Mouse (Mus musculus) embryonic facial prominence, embryonic 15.5 days (tissue): Measurements from ENCODE around the gene Oas1h. TPM values are rescaled to one million over a fixed set of nuclear protein-coding genes. Genes with fewer than 3 reads are reported as not detected.
"Not testable (repeated sequence)": the region's sequence is repeated elsewhere in the genome, so short reads cannot be mapped to it uniquely, and the experiment has no call there.

Experiments used
- ATAC-seq: fragments of 200-750 bp; cut with Nextera tagmentation; 2 replicates; pipeline ENCODE4 v1.8.0; 2017; ENCODE audit warnings: low read depth, moderate TSS enrichment; ENCODE audit not compliant: insufficient number of reproducible peaks, low FRiP score, low TSS enrichment
- H3K27ac ChIP-seq: fragments of 300-500 bp; sonication (generic); replicated peaks from 2 replicates; pipeline ENCODE4 v1.5.1; 2015; ENCODE audit warnings: mild to moderate bottlenecking, inconsistent platforms
- H3K27me3 ChIP-seq: fragments of 300-500 bp; sonication (generic); 2 replicates; pipeline ENCODE4 v1.6.1; 2015; ENCODE audit warnings: inconsistent platforms
- H3K36me3 ChIP-seq: fragments of 300-500 bp; sonication (generic); 2 replicates; pipeline ENCODE4 v1.6.1; 2015; ENCODE audit warnings: mild to moderate bottlenecking, inconsistent platforms
- H3K4me1 ChIP-seq: fragments of 300-500 bp; sonication (generic); 2 replicates; pipeline ENCODE4 v1.6.1; 2015; ENCODE audit warnings: inconsistent platforms
- H3K4me2 ChIP-seq: fragments of 300-500 bp; sonication (generic); replicated peaks from 2 replicates; pipeline ENCODE4 v1.6.1; 2015; ENCODE audit warnings: mild to moderate bottlenecking, inconsistent platforms
- H3K4me3 ChIP-seq: fragments of 300-500 bp; sonication (generic); replicated peaks from 2 replicates; pipeline ENCODE4 v1.5.1; 2015; ENCODE audit warnings: mild to moderate bottlenecking, inconsistent platforms
- H3K9ac ChIP-seq: fragments of 300-500 bp; sonication (generic); 2 replicates; pipeline ENCODE4 v1.6.1; 2015; ENCODE audit warnings: inconsistent platforms
- H3K9me3 ChIP-seq: fragments of 300-500 bp; sonication (generic); replicated peaks from 2 replicates; pipeline ENCODE4 v1.6.1; 2016; ENCODE audit warnings: inconsistent platforms
- WGBS: fragments of 180-500 bp; shearing (Covaris S2); methylation state at CpG from one replicate; pipeline ENCODE4 v1.1.7; 2015; 5-methylcytosine and 5-hydroxymethylcytosine counted together
- polyA plus RNA-seq: library from polyadenylated mRNA; unstranded; fragments of >200 nt; fragmentation: Nextera tagmentation; extraction: Ambion mirVana; gene quantifications from 2 replicates; pipeline ENCODE4 v1.2.1, GENCODE M21; 2015

The Oas1h gene
- polyA plus RNA-seq, 1 experiment from 2014 or later, result not detected

DNA sequence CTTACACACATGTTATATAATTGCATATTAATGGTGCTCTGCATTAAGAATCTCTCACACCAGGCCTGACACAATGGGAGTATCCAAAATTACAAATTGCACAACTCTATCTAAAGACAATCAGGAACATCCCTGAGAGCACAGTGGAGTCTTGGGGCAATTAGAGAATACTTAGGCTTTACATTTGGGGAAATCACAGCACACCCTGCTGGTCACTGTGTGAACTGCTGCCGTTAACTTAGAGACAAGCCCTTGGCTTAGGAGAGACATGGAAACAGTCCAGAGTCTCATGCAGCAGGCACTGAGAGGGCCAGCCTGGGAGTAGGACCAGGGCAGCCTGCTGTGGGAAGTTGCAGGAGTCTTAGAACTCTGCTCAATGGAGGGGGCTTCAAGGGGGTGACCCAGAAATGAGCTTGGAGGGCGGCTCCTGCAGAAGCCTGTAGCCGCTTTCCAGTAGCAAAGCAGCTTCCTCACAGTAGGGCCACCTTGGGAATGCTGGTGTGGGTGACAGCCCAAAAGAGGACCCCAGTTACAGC, 11.6 kb upstream of the Oas1h start:
- Histone ChIP-seq H3K4me3 (no peak overlapping the region), H3K36me3 (no peaks in the 10 kb centered on the region), H3K4me1 (0 out of 2 replicates have a peak, but pooled peaks cover 4% of the 10 kb centered on the region), H3K9me3 (0 out of 2 replicates have a peak, but pooled peaks cover 4% of the 10 kb centered on the region), H3K27ac (no peak overlapping the region), H3K4me2 (no peak overlapping the region), H3K27me3 (no peaks in the 10 kb centered on the region), H3K9ac (no peak overlapping the region)
- 64% methylated on average over 3 of the region's 3 CpGs for WGBS
- ATAC-seq, result no peak

DNA sequence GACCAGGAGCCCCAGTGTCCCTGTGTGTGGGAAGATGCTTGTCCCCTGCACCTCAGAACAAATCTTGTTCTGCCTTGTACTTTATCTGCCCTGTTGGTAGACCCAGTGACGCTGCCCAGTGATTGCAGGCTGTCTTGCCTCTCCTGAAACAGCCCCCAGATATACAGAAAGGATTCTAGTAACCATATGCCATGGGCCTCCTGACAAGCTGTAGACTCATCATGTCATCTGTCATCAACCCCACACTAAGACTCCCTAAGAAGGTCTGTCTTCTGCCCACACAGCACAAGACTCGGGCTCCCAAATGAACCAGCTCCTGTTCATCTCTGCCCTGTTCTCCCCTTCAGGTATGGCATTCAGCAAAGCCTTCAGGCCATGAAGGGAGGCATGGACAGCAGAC, 2.0 kb upstream of the Oas1h start:
- H3K27ac ChIP-seq, result no peak overlapping the region
- H3K9me3 ChIP-seq, result 0 out of 2 replicates have a peak, but pooled peaks cover 2% of the 10 kb centered on the region
- H3K4me3 ChIP-seq, result no peak overlapping the region
- H3K36me3 ChIP-seq, result no peaks in the 10 kb centered on the region
- 62% methylated on average over 2 of the region's 2 CpGs for WGBS
- no peaks in the 10 kb centered on the region for H3K27me3 ChIP-seq
- H3K4me1 ChIP-seq, result no peaks in the 10 kb centered on the region
- H3K9ac ChIP-seq, result no peak overlapping the region
- no peak for ATAC-seq
- no peak overlapping the region for H3K4me2 ChIP-seq

DNA sequence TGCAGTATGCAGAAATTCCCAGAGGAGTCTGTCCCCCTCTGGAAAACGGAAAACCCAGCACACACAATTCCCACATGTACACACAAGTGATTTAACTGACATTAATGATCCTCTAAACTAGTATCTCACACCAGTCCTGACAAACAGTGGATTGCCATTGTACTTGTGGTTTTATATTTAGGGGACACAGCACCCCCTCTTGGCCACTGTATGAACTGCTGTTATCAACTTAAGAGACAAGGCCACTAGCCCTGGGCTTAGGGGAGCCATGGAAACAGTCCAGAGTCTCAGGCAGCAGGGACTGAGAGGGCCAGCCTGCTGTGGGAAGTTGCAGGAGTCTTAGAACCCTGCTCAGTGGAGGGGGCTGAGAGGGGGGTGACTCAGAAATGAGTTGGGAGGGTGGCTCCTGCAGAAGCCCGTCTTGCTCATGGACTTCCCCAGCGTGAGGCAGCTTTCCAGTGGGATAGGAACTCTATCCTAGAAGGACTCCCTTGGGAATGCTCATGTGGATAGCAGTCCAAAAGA, 4.2 kb downstream of the Oas1h start:
- H3K27ac ChIP-seq, result no peak overlapping the region

DNA sequence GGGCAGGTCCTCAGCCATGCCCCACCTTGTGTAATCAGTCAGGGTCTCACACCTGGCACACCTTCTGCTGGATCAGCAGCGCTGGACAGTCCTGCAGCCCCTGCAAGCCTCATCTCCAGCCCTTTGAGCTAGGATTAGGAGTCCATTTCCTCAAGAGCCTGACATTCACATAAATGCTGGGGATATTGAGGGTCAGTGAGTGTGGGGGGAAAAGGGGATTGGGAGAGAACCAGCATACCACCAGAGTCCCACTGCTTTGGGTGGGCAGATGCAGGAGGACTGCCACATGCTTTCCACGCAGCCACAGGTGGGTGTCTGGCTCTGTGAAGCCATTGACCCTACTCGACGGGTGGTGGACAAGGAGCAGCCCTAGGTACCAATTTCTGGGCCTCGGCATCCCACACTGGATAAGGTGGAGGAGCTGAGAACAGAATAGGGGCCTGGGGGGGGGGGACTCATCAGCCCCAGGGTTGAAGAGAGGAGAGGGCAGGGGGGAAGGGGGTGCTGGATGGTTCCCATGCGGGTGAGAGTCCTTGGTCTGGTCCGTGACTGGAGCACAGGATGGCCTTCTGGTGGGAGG, 8.3 kb downstream of the Oas1h start:
- no peak overlapping the region for H3K9ac ChIP-seq
- WGBS, result 82% methylated on average over 7 of the region's 7 CpGs

More for the DNA sequence above, 4.2 kb downstream of the Oas1h start:
- no peaks in the 10 kb centered on the region for H3K4me1 ChIP-seq
- H3K9ac ChIP-seq, result no peak overlapping the region
- 70% methylated on average over 3 of the region's 3 CpGs for WGBS
- H3K27me3 ChIP-seq, result no peaks in the 10 kb centered on the region
- H3K4me3 ChIP-seq, result no peak overlapping the region
- no peaks in the 10 kb centered on the region for H3K36me3 ChIP-seq
- H3K9me3 ChIP-seq, result no peaks in the 10 kb centered on the region
- no peak overlapping the region for H3K4me2 ChIP-seq
- ATAC-seq, result no peak

DNA sequence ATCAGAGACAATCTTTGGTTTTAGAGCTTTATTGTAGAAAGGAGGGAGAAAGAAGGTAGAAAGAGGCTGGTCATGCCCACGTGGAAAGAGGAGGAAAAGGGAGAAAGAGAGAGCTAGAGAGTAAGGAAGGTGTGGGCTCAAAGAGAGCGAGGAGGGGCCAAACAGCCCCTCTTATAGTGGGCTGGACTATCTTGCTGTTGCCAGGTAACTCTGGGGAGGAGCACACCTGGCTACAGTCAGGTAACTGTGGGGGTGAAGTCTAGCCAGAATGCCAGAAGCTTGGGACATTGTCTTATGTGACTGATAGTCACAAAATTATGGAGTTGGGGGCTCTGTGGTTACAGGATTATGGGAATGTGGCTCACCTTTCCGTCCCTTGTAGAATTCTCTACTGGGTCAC, 8.9 kb downstream of the Oas1h start:
- no peaks in the 10 kb centered on the region for H3K36me3 ChIP-seq
- H3K4me1 ChIP-seq, result no peaks in the 10 kb centered on the region
- ATAC-seq, result no peak
- H3K9me3 ChIP-seq, result no peaks in the 10 kb centered on the region
- no peak overlapping the region for H3K4me2 ChIP-seq
- no peak overlapping the region for H3K9ac ChIP-seq
- H3K27me3 ChIP-seq, result no peaks in the 10 kb centered on the region; the same call in 1 of the 2 replicates
- H3K27ac ChIP-seq, result no peak overlapping the region
- 56% methylated on average over 3 of the region's 3 CpGs for WGBS
- no peak overlapping the region for H3K4me3 ChIP-seq

More for the DNA sequence above, 8.3 kb downstream of the Oas1h start:
- Histone ChIP-seq H3K27me3 (no peaks in the 10 kb centered on the region; the same call in 1 of the 2 replicates), H3K4me1 (no peaks in the 10 kb centered on the region), H3K27ac (no peak overlapping the region), H3K9me3 (no peaks in the 10 kb centered on the region), H3K36me3 (no peaks in the 10 kb centered on the region), H3K4me3 (no peak overlapping the region), H3K4me2 (no peak overlapping the region)
- ATAC-seq, result no peak

DNA sequence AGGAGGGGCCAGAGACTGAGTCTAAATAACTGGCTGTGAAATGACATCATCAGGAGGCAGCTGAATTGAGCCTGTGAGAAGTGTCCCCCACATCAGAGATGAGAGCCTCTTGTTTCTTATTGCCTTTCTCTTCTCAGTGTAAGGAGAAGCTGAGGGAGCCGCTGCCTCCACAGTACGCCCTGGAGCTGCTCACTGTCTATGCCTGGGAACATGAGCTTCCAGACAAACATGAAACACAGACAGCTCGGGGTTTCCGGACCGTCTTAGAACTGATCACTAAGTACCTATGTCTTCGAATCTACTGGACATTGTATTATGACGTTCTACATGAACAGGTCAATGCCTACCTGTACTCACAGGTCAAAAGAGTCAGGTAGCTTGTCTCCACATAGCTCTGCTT, 9.6 kb downstream of the Oas1h start:
- Histone ChIP-seq H3K9me3 (no peaks in the 10 kb centered on the region), H3K36me3 (no peaks in the 10 kb centered on the region), H3K9ac (no peak overlapping the region), H3K27me3 (no peaks in the 10 kb centered on the region; the same call in 1 of the 2 replicates), H3K4me3 (no peak overlapping the region), H3K4me2 (no peak overlapping the region), H3K27ac (no peak overlapping the region), H3K4me1 (no peaks in the 10 kb centered on the region)
- ATAC-seq, result no peak
- 64% methylated on average over 7 of the region's 7 CpGs for WGBS

DNA sequence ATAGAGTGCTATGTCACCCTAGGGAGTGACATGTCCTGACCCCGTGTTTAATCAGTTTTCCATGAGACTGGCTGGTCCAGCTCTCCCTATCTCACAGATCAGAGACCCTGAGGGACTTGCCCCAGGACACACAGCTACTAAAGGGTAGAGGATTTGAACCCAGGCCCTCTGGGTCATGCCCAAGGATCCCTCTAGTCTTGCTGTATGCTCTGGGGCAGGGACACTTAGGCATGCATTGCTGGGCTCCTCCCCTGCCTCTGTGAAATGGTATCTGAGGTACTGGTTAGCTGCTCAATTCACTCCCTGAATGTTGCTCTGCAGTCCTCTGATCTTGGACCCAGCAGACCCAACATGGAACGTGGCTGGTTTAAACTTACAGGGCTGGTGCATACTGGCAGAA, 10.2 kb downstream of the Oas1h start:
- Histone ChIP-seq H3K4me3 (no peak overlapping the region), H3K4me2 (no peak overlapping the region), H3K9ac (no peak overlapping the region), H3K36me3 (no peaks in the 10 kb centered on the region), H3K27ac (no peak overlapping the region), H3K4me1 (no peaks in the 10 kb centered on the region), H3K9me3 (no peaks in the 10 kb centered on the region), H3K27me3 (no peaks in the 10 kb centered on the region; the same call in 1 of the 2 replicates)
- 52% methylated on average over 2 of the region's 2 CpGs for WGBS
- ATAC-seq, result no peak

DNA sequence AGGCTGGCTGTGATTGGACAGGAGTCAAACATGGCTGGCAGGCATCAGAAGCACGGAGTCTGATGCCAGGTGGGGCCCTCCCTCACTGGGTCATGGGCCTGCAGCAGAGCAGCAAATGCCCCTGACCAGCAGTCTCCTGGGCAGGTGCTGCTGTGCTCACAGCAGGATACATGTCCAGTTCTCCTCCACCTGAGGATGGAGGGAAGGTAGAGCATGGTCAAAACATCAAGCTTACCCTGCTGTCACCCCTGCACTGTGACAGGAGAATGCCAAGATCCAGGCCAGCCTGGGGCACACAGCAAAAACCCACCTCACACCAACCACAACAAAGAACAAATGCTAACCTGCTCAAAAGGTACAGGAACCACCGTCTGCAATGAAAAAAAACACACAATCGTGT, 15.6 kb downstream of the Oas1h start:
- not testable (repeated sequence) for H3K4me3 ChIP-seq, H3K4me2 ChIP-seq, ATAC-seq, H3K27ac ChIP-seq, H3K9ac ChIP-seq, H3K27me3 ChIP-seq, H3K36me3 ChIP-seq, H3K4me1 ChIP-seq, H3K9me3 ChIP-seq
- 63% methylated on average over 2 of the region's 3 CpGs for WGBS

DNA sequence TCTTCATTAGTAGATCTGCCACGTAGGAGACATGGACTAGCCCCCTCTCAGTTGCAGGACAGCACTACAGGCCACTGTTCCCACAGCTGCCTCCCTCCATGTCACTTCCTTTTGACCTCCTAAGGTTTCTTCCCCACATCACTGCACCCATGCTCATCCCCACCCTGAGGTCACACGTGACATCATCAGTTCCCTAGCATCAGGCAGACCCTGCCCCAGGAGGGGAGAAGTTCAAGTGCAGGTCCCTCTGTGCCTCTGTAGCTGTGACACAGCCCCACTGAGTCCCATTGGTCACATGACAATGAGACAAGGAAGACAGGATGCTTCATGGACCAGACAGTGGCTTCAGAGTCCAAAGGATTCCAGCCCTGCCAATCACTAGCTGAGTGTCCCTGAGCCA, 16.2 kb downstream of the Oas1h start:
- not testable (repeated sequence) for H3K27ac ChIP-seq, ATAC-seq, H3K36me3 ChIP-seq, H3K4me3 ChIP-seq, H3K4me1 ChIP-seq, H3K9ac ChIP-seq, H3K27me3 ChIP-seq, H3K9me3 ChIP-seq, H3K4me2 ChIP-seq
- 70% methylated on average over 2 of the region's 2 CpGs for WGBS

DNA sequence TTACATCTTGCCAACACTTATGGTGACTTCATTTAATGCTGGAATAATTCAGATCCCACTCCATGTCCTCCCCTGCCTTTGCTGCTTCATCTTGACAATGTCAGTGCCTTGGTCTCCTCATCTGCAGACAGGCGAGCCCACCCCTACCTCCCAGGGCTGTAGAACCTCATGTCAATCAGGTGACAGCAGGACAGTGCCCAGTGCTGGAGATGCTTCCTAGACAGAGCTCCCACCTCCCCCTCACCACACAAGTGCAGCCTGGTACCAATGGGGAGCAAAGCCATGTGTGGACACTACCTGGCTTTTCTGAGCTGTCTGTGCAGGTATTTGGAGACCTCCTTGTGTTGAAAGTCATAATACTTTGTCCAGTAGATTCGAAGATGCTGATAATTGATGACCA, 17.6 kb downstream of the Oas1h start:
- not testable (repeated sequence) for H3K4me2 ChIP-seq, ATAC-seq, H3K27ac ChIP-seq, H3K36me3 ChIP-seq, H3K4me1 ChIP-seq, H3K4me3 ChIP-seq, H3K27me3 ChIP-seq, H3K9me3 ChIP-seq, H3K9ac ChIP-seq
- WGBS, result 57% methylated on average over 2 of the region's 2 CpGs

DNA sequence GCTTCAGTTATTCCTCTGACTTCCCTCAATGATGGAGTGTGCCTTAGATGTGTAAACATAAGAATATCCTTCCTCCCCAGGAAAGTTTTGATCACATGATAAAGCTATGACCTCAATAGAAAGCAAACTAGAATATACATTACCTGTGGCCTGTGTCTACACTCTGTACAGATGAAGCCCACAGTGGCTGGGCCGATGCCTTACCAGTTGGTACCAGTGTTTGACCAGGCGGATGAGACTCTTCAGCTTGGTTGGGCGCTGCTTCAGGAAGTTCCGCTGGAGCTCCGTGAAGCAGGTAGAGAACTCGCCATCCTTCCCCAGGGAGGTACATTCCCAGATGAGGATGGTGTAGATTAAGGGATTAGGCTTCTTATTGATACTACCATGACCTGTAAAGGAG, 20.5 kb downstream of the Oas1h start:
- H3K36me3 ChIP-seq, H3K9me3 ChIP-seq, ATAC-seq, H3K4me3 ChIP-seq, H3K4me1 ChIP-seq, H3K4me2 ChIP-seq, H3K27ac ChIP-seq, H3K27me3 ChIP-seq, H3K9ac ChIP-seq: not testable (repeated sequence)
- WGBS, result 91% methylated on average over 6 of the region's 6 CpGs

DNA sequence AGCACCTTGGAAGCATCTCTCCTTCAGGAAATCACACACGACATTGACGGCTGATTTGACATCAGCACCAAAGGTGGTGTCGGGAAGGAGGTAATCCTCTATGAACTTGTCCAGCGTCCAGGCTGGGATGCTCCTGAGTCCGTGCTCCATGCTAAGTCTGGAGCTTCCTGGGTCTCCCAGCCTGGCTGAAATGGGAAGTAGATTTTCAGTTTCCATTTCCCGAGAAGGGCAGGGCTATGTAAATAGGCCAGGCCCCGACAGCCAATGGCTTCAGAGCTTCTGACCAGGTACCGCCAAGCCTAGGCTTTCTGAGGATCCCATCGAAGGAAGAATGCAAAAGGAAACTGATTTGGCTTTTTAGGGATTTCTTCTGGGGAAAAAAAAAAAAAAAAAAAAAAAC, 26.2 kb downstream of the Oas1h start, which contains the start of gene Oas1g:
Oas1g (minus strand) TSS at position 201 of the 400 bp plus-strand sequence.
- H3K4me2 ChIP-seq, H3K4me3 ChIP-seq, ATAC-seq, H3K9ac ChIP-seq, H3K36me3 ChIP-seq, H3K4me1 ChIP-seq, H3K27ac ChIP-seq, H3K27me3 ChIP-seq, H3K9me3 ChIP-seq: not testable (repeated sequence)
- 17% methylated on average over 6 of the region's 9 CpGs for WGBS
